Mouse (Mus musculus) myocyte (in vitro differentiated cells): ENCODE measurements around the gene Gripap1.

Source experiments
- MAX ChIP-seq: IDR thresholded peaks from one replicate; pipeline ENCODE4 v1.6.1; 2011; ENCODE audit warnings: low read depth, mild to moderate bottlenecking, control low read depth
- POLR2A ChIP-seq: IDR thresholded peaks from one replicate; pipeline ENCODE4 v1.6.1; 2011; ENCODE audit warnings: low read depth, mild to moderate bottlenecking, control low read depth, moderate library complexity; ENCODE audit not compliant: insufficient read length
- SRF ChIP-seq: IDR thresholded peaks from one replicate; pipeline ENCODE4 v1.6.1; 2011; ENCODE audit warnings: low read depth; ENCODE audit not compliant: control insufficient read depth, insufficient read length

- TF ChIP-seq POLR2A: no peak
- no peak for TF ChIP-seq SRF
- no peak for TF ChIP-seq MAX
Observed at GRCm38 (mm10) chrX:7797327-7797726, 7.8 kb downstream of the Gripap1 start.
